Mouse (Mus musculus): Measurements from ENCODE around the gene Nkx1-2. TPM values are rescaled to one million over a fixed set of nuclear protein-coding genes. Genes with fewer than 3 reads are reported as not detected.

Nkx1-2 gene
- polyA plus RNA-seq, 1 experiment from 2014 or later = not detected

DNA sequence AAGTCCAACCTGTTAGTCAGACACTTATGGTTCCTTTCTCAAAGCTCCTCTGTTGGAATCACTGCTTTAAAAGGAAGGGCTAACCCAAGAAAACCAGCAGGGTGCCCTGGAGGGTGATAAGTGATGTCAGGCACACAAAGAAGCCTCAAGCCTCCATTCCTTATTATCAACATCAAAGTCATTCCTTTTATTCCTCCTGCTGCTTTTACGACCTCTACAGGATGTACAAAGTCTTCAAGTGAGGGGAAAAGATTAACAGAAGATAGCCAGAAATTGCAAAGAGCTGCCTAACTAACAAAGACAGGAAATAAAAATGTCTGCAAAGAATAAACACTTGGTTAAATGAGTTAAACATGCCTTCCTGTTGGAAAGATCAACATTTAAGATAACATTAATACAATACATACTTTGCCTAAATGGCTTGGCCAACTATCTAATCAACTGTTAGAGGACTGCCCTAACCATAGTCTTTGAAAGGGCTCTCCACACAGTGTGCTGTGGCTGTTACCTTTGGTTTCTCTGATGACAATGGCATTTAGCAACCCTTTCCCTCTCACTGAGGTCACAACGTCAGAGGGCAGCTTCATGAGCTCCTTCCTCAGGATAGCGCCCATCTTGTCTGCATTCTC, 40.2 kb downstream of the Nkx1-2 start:
- Histone ChIP-seq H3K4me1 (ENCODE audit: control insufficient read depth, insufficient read depth, low read length) (no peaks in the 10 kb centered on the region), H3K36me3 (ENCODE audit: control insufficient read depth, insufficient read depth) (peaks cover 60% of the 10 kb centered on the region), H3K4me3 (ENCODE audit: low read length) (no peak overlapping the region), H3K9me3 (replicated peaks; ENCODE audit: control insufficient read depth, low read length) (no peaks in the 10 kb centered on the region), H3K27me3 (ENCODE audit: control insufficient read depth, insufficient read depth, low read length) (no peaks in the 10 kb centered on the region), H3K4me2 (ENCODE audit: low read depth, low read length) (no peak overlapping the region), H3K27ac (ENCODE audit: low read length) (no peak overlapping the region), H3K9ac (ENCODE audit: low read length) (no peak overlapping the region)
- 52% methylated on average over 3 of the region's 3 CpGs for WGBS
- no peak for ATAC-seq (replicated peaks; ENCODE audit: extremely low read depth, insufficient read depth, low FRiP score)

DNA sequence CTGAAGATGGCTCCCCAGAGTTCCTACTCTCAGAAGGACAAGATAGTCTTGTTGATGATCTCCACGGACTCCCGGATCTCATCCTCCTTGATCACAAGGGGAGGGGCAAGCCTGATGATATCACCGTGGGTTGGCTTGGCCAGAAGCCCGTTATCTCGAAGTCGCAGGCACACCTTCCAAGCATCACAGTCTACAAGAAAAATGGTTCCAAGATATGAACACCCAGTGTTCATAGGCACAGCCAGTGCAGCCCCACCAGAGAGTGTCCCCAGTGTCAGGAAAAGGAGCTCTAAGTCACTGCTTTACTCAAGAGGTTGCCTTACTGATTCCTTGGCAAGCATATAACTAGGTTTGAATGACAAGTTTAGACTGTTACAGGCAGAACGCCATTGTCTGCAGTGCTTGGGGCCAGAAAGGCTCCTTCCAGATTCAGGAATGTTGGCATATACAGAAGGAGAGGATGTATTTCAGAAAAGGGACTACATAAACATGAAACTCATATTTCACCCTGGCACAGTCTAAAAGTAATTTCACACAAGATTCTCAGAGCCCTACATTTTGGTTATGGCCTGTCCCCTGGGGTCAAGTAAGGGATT, 41.2 kb downstream of the Nkx1-2 start:
- no peak for ATAC-seq (replicated peaks; ENCODE audit: extremely low read depth, insufficient read depth, low FRiP score)
- no peak overlapping the region for H3K4me3 ChIP-seq (ENCODE audit: low read length)
- no peak overlapping the region for H3K9ac ChIP-seq (ENCODE audit: low read length)
- 70% methylated on average over 7 of the region's 7 CpGs for WGBS
- no peaks in the 10 kb centered on the region for H3K9me3 ChIP-seq (replicated peaks; ENCODE audit: control insufficient read depth, low read length)
- H3K4me2 ChIP-seq (ENCODE audit: low read depth, low read length) = no peak overlapping the region
- H3K4me1 ChIP-seq (ENCODE audit: control insufficient read depth, insufficient read depth, low read length) = no peaks in the 10 kb centered on the region
- H3K27ac ChIP-seq (ENCODE audit: low read length) = no peak overlapping the region
- peaks cover 51% of the 10 kb centered on the region for H3K36me3 ChIP-seq (ENCODE audit: control insufficient read depth, insufficient read depth)
- H3K27me3 ChIP-seq (ENCODE audit: control insufficient read depth, insufficient read depth, low read length) = no peaks in the 10 kb centered on the region

DNA sequence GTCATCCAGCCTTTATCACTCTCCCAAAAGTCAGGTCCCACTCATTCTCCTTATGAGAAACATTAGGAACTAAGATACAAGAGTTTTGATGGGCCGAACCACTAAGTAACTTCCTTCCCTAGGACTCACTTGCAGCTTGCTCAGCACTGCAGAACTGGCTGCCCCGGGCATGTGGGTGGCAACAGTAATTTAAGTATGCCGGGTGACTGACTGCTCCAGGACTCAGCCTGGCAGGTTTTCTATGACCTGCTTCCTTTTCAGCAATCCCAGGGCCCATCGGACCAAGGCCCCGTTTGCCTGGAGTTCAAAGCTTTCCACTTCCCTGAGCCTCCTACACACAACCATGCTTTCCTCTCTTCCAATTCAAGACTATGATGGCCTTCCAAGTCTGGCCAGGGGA, 42.9 kb downstream of the Nkx1-2 start:
- H3K9me3 ChIP-seq (replicated peaks; ENCODE audit: control insufficient read depth, low read length) = no peaks in the 10 kb centered on the region
- H3K4me1 ChIP-seq (ENCODE audit: control insufficient read depth, insufficient read depth, low read length) = no peaks in the 10 kb centered on the region
- H3K9ac ChIP-seq (ENCODE audit: low read length) = no peak overlapping the region
- H3K27me3 ChIP-seq (ENCODE audit: control insufficient read depth, insufficient read depth, low read length) = no peaks in the 10 kb centered on the region
- no peak overlapping the region for H3K4me3 ChIP-seq (ENCODE audit: low read length)
- H3K4me2 ChIP-seq (ENCODE audit: low read depth, low read length) = no peak overlapping the region
- peaks cover 36% of the 10 kb centered on the region for H3K36me3 ChIP-seq (ENCODE audit: control insufficient read depth, insufficient read depth)
- 85% methylated on average over 5 of the region's 5 CpGs for WGBS
- H3K27ac ChIP-seq (ENCODE audit: low read length) = no peak overlapping the region
- ATAC-seq (replicated peaks; ENCODE audit: extremely low read depth, insufficient read depth, low FRiP score) = no peak

DNA sequence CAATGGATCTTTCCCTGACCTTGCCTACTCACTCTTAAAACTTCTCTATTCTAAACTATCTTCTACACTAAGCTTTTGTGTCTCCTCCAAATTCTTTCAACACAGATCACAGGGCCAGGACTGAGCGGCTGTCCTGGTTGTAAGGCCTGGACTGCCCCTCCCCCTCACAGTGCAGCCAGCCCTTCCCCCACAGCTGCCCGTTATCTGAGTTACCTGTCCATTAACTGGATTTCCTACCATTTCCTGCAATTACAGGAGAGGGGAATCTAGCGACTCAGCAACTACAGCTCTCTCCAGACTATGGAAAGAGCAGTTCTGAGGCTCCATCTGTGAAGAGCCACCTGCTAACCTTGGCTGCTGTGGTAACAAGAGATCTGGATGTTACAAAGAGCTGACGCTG, 43.5 kb downstream of the Nkx1-2 start:
- Histone ChIP-seq H3K36me3 (ENCODE audit: control insufficient read depth, insufficient read depth) (peaks cover 29% of the 10 kb centered on the region), H3K27me3 (ENCODE audit: control insufficient read depth, insufficient read depth, low read length) (no peaks in the 10 kb centered on the region), H3K27ac (ENCODE audit: low read length) (no peak overlapping the region), H3K4me1 (ENCODE audit: control insufficient read depth, insufficient read depth, low read length) (0 out of 2 replicates have a peak, but pooled peaks cover 2% of the 10 kb centered on the region), H3K4me3 (ENCODE audit: low read length) (no peak overlapping the region), H3K9ac (ENCODE audit: low read length) (no peak overlapping the region), H3K4me2 (ENCODE audit: low read depth, low read length) (no peak overlapping the region), H3K9me3 (replicated peaks; ENCODE audit: control insufficient read depth, low read length) (no peaks in the 10 kb centered on the region)
- no peak for ATAC-seq (replicated peaks; ENCODE audit: extremely low read depth, insufficient read depth, low FRiP score)
- 33% methylated on average over 4 of the region's 4 CpGs for WGBS

DNA sequence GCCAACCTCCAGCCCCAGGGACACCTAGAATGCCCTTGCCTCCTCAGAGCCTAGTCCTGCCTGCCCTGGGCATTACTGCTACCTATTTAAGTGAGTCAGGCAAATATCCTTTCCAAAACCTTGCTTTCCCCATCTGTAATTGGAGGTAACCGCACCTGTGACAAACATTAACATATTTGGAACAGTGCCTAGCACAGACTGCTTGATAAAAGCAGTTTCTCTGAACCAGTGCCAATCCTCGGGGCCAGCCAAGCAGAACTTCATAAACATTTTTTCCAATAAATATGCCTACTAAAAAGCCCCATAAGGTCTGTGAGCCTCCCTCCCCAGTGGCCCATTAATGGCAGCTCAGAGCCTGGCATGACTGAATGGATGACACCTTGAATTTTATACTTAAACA, 45.3 kb downstream of the Nkx1-2 start:
- 46% methylated on average over 2 of the region's 2 CpGs for WGBS
- Histone ChIP-seq H3K36me3 (ENCODE audit: control insufficient read depth, insufficient read depth) (peaks cover 17% of the 10 kb centered on the region), H3K4me1 (ENCODE audit: control insufficient read depth, insufficient read depth, low read length) (0 out of 2 replicates have a peak, but pooled peaks cover 2% of the 10 kb centered on the region), H3K4me3 (ENCODE audit: low read length) (no peak overlapping the region), H3K9ac (ENCODE audit: low read length) (no peak overlapping the region), H3K27ac (ENCODE audit: low read length) (no peak overlapping the region), H3K4me2 (ENCODE audit: low read depth, low read length) (no peak overlapping the region), H3K9me3 (replicated peaks; ENCODE audit: control insufficient read depth, low read length) (no peaks in the 10 kb centered on the region), H3K27me3 (ENCODE audit: control insufficient read depth, insufficient read depth, low read length) (no peaks in the 10 kb centered on the region)
- no peak for ATAC-seq (replicated peaks; ENCODE audit: extremely low read depth, insufficient read depth, low FRiP score)

DNA sequence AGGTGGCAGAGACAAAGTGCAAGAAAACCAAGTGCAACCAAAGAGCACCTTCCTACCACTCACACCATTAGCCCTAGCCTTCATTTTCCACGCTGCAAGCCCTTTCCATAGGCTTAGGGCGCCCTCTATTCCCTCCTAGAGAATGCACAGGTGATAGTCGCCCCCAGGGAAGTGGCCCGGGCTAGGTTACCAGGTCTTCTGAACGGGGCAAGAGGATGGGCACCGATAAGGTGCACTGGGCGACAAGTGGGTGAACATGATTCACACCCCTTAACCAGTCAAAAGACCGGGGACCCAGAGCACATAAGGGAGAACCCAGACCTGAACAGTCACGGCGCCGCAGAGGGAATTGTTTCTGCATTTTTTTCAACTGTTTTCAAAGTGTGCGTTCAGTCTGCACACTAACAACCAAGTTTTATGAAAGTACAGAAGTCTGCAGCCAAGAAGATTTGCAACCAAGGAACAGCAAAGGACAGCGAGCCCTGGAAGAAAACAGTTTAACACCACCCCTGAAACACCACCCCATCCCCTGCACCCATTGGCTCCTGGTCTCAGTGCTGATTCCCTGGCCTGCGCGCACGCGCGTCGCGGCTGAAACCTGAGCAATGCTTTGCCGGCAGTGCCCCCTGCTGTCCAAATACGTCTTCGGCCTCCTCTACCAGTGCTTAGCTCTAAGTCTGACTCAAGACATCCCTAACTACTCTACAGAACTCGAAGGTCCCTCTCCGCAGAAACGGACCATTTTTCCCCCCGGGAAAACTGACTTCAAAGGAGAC, 47.9 kb downstream of the Nkx1-2 start:
- H3K9me3 ChIP-seq (replicated peaks; ENCODE audit: control insufficient read depth, low read length) = no peaks in the 10 kb centered on the region
- WGBS = 1% methylated on average over 27 of the region's 27 CpGs
- H3K4me1 ChIP-seq (ENCODE audit: control insufficient read depth, insufficient read depth, low read length) = 0 out of 2 replicates have a peak, but pooled peaks cover 2% of the 10 kb centered on the region
- H3K27me3 ChIP-seq (ENCODE audit: control insufficient read depth, insufficient read depth, low read length) = no peaks in the 10 kb centered on the region
- peak overlapping the region; percentile 96 for H3K4me2 ChIP-seq (ENCODE audit: low read depth, low read length)
- peak overlapping the region; percentile 50; the same call in 1 of the 2 replicates for H3K27ac ChIP-seq (ENCODE audit: low read length)
- peak; percentile 95 for ATAC-seq (replicated peaks; ENCODE audit: extremely low read depth, insufficient read depth, low FRiP score)
- peak overlapping the region; percentile 65 for H3K4me3 ChIP-seq (ENCODE audit: low read length)
- H3K36me3 ChIP-seq (ENCODE audit: control insufficient read depth, insufficient read depth) = no peaks in the 10 kb centered on the region
- peak overlapping the region; percentile 78 for H3K9ac ChIP-seq (ENCODE audit: low read length)

DNA sequence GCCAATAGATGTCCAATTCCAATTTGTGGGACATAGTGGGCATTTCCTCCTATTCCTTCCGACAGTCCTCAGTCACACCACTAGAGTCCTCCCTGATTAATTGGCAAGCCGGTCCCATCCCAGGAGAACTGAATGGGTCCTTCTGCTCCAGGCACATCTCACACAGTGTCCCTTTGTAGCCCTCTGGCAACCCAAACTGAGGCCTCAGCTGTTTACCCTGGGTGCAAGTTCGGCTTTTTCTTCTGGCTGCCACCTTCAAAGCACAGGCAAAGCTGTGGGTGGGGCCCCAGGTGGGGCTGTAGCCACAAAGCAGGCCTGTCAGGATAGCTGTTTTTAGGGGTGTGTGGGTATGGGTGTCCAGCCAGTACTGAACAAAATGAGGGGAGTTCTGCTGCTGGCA, 52.3 kb downstream of the Nkx1-2 start:
- Histone ChIP-seq H3K4me3 (ENCODE audit: low read length) (no peak overlapping the region), H3K4me2 (ENCODE audit: low read depth, low read length) (no peak overlapping the region), H3K27ac (ENCODE audit: low read length) (no peak overlapping the region), H3K27me3 (ENCODE audit: control insufficient read depth, insufficient read depth, low read length) (peaks cover 2% of the 10 kb centered on the region; the same call in 1 of the 2 replicates), H3K9ac (ENCODE audit: low read length) (no peak overlapping the region), H3K4me1 (ENCODE audit: control insufficient read depth, insufficient read depth, low read length) (0 out of 2 replicates have a peak, but pooled peaks cover 2% of the 10 kb centered on the region), H3K9me3 (replicated peaks; ENCODE audit: control insufficient read depth, low read length) (no peaks in the 10 kb centered on the region), H3K36me3 (ENCODE audit: control insufficient read depth, insufficient read depth) (no peaks in the 10 kb centered on the region)
- WGBS = 63% methylated on average over 3 of the region's 3 CpGs
- ATAC-seq (replicated peaks; ENCODE audit: extremely low read depth, insufficient read depth, low FRiP score) = no peak

All from heart, embryonic 16.5 days (tissue).